Mouse (Mus musculus): ENCODE measurements at regions not wholly inside any gene's neighbourhood (a gene's known extent, or its start where the extent isn't known, plus 50 kb on each side); places are given as distances from the start of the nearest gene placed in this dataset.

- TF ChIP-seq CTCF (IDR thresholded peaks at IDR 0.05; ENCODE audit: extremely low read depth, insufficient read length, insufficient replicate concordance, low read depth, low read length) (no peak), POLR2A (IDR thresholded peaks at IDR 0.05; ENCODE audit: low read depth, low read length) (no peak)
- H3K27me3 ChIP-seq (ENCODE audit: control insufficient read depth, insufficient read depth, low read length), result no peaks in the 10 kb centered on the region
- WGBS, result 70% methylated on average over 3 of the region's 3 CpGs
Measured at GRCm38 (mm10) chr15:7650705-7651104, 159.9 kb upstream of the Gdnf start.

GRCm38 (mm10) chr15:7663888-7664287 is 146.8 kb upstream of the Gdnf start:
- TF ChIP-seq CTCF (IDR thresholded peaks at IDR 0.05; ENCODE audit: extremely low read depth, insufficient read length, insufficient replicate concordance, low read depth, low read length) (no peak), POLR2A (IDR thresholded peaks at IDR 0.05; ENCODE audit: low read depth, low read length) (no peak)
- Histone ChIP-seq H3K27ac (ENCODE audit: insufficient read depth, low read depth, low read length) (no peak overlapping the region), H3K4me1 (ENCODE audit: control insufficient read depth, insufficient read depth, insufficient read length, low read length) (no peaks in the 10 kb centered on the region), H3K36me3 (ENCODE audit: control insufficient read depth, insufficient read depth, low read length) (no peaks in the 10 kb centered on the region), H3K27me3 (ENCODE audit: control insufficient read depth, insufficient read depth, low read length) (no peaks in the 10 kb centered on the region), H3K4me3 (ENCODE audit: low read depth, low read length) (no peak overlapping the region)
- 41% methylated on average over 2 of the region's 2 CpGs for WGBS

More at GRCm38 (mm10) chr15:7650705-7651104, 159.9 kb upstream of the Gdnf start:
- Histone ChIP-seq H3K4me3 (ENCODE audit: low read depth, low read length) (no peak overlapping the region), H3K27ac (ENCODE audit: insufficient read depth, low read depth, low read length) (no peak overlapping the region), H3K36me3 (ENCODE audit: control insufficient read depth, insufficient read depth, low read length) (no peaks in the 10 kb centered on the region), H3K4me1 (ENCODE audit: control insufficient read depth, insufficient read depth, insufficient read length, low read length) (no peaks in the 10 kb centered on the region)

GRCm38 (mm10) chr15:7669631-7670030 is 141.0 kb upstream of the Gdnf start:
- 69% methylated on average over 8 of the region's 8 CpGs for WGBS
- Histone ChIP-seq H3K4me1 (ENCODE audit: control insufficient read depth, insufficient read depth, insufficient read length, low read length) (no peaks in the 10 kb centered on the region), H3K4me3 (ENCODE audit: low read depth, low read length) (no peak overlapping the region), H3K27me3 (ENCODE audit: control insufficient read depth, insufficient read depth, low read length) (no peaks in the 10 kb centered on the region), H3K36me3 (ENCODE audit: control insufficient read depth, insufficient read depth, low read length) (no peaks in the 10 kb centered on the region), H3K27ac (ENCODE audit: insufficient read depth, low read depth, low read length) (no peak overlapping the region)
- no peak for TF ChIP-seq POLR2A (IDR thresholded peaks at IDR 0.05; ENCODE audit: low read depth, low read length)
- no peak for TF ChIP-seq CTCF (IDR thresholded peaks at IDR 0.05; ENCODE audit: extremely low read depth, insufficient read length, insufficient replicate concordance, low read depth, low read length)

- TF ChIP-seq POLR2A (IDR thresholded peaks at IDR 0.05; ENCODE audit: low read depth, low read length) (no peak), CTCF (IDR thresholded peaks at IDR 0.05; ENCODE audit: extremely low read depth, insufficient read length, insufficient replicate concordance, low read depth, low read length) (no peak)
- Histone ChIP-seq H3K4me3 (ENCODE audit: low read depth, low read length) (no peak overlapping the region), H3K27me3 (ENCODE audit: control insufficient read depth, insufficient read depth, low read length) (no peaks in the 10 kb centered on the region), H3K27ac (ENCODE audit: insufficient read depth, low read depth, low read length) (no peak overlapping the region), H3K4me1 (ENCODE audit: control insufficient read depth, insufficient read depth, insufficient read length, low read length) (no peaks in the 10 kb centered on the region), H3K36me3 (ENCODE audit: control insufficient read depth, insufficient read depth, low read length) (no peaks in the 10 kb centered on the region)
- WGBS, result 59% methylated on average over 1 of the region's 1 CpGs
Measured at GRCm38 (mm10) chr15:7676970-7677369, 133.7 kb upstream of the Gdnf start.

- H3K4me3 ChIP-seq (ENCODE audit: low read depth, low read length), result no peak overlapping the region
- H3K27me3 ChIP-seq (ENCODE audit: control insufficient read depth, insufficient read depth, low read length), result no peaks in the 10 kb centered on the region
- no peaks in the 10 kb centered on the region for H3K4me1 ChIP-seq (ENCODE audit: control insufficient read depth, insufficient read depth, insufficient read length, low read length)
- TF ChIP-seq POLR2A (IDR thresholded peaks at IDR 0.05; ENCODE audit: low read depth, low read length) (no peak), CTCF (IDR thresholded peaks at IDR 0.05; ENCODE audit: extremely low read depth, insufficient read length, insufficient replicate concordance, low read depth, low read length) (no peak)
- 86% methylated on average over 8 of the region's 8 CpGs for WGBS
- no peak overlapping the region for H3K27ac ChIP-seq (ENCODE audit: insufficient read depth, low read depth, low read length)
- no peaks in the 10 kb centered on the region for H3K36me3 ChIP-seq (ENCODE audit: control insufficient read depth, insufficient read depth, low read length)
Measured at GRCm38 (mm10) chr15:7678711-7679110, 131.9 kb upstream of the Gdnf start.

GRCm38 (mm10) chr15:7681011-7681410 is 129.6 kb upstream of the Gdnf start:
- Histone ChIP-seq H3K4me1 (ENCODE audit: control insufficient read depth, insufficient read depth, insufficient read length, low read length) (no peaks in the 10 kb centered on the region), H3K36me3 (ENCODE audit: control insufficient read depth, insufficient read depth, low read length) (no peaks in the 10 kb centered on the region), H3K27ac (ENCODE audit: insufficient read depth, low read depth, low read length) (no peak overlapping the region), H3K27me3 (ENCODE audit: control insufficient read depth, insufficient read depth, low read length) (no peaks in the 10 kb centered on the region), H3K4me3 (ENCODE audit: low read depth, low read length) (no peak overlapping the region)
- TF ChIP-seq CTCF (IDR thresholded peaks at IDR 0.05; ENCODE audit: extremely low read depth, insufficient read length, insufficient replicate concordance, low read depth, low read length) (no peak), POLR2A (IDR thresholded peaks at IDR 0.05; ENCODE audit: low read depth, low read length) (no peak)
- WGBS, result 76% methylated on average over 4 of the region's 4 CpGs

GRCm38 (mm10) chr15:7683235-7683974 is 127.2 kb upstream of the Gdnf start:
- H3K4me3 ChIP-seq (ENCODE audit: low read depth, low read length), result no peak overlapping the region
- H3K27ac ChIP-seq (ENCODE audit: insufficient read depth, low read depth, low read length), result no peak overlapping the region
- no peaks in the 10 kb centered on the region for H3K36me3 ChIP-seq (ENCODE audit: control insufficient read depth, insufficient read depth, low read length)
- no peak for TF ChIP-seq CTCF (IDR thresholded peaks at IDR 0.05; ENCODE audit: extremely low read depth, insufficient read length, insufficient replicate concordance, low read depth, low read length)
- TF ChIP-seq POLR2A (IDR thresholded peaks at IDR 0.05; ENCODE audit: low read depth, low read length), result no peak
- no peaks in the 10 kb centered on the region for H3K27me3 ChIP-seq (ENCODE audit: control insufficient read depth, insufficient read depth, low read length)
- H3K4me1 ChIP-seq (ENCODE audit: control insufficient read depth, insufficient read depth, insufficient read length, low read length), result no peaks in the 10 kb centered on the region
- WGBS, result 70% methylated on average over 8 of the region's 8 CpGs
